Mouse (Mus musculus): ENCODE measurements at regions not wholly inside any gene's neighbourhood (a gene's known extent, or its start where the extent isn't known, plus 50 kb on each side); places are given as distances from the start of the nearest gene placed in this dataset.

- no peak for TF ChIP-seq GATA1 (IDR thresholded peaks at IDR 0.05; ENCODE audit: low read length)
These were observed 59.3 kb upstream of the Cwc22 start for GRCm38 (mm10) chr2:78005402-78006021.

- TF ChIP-seq GATA1 (IDR thresholded peaks at IDR 0.05; ENCODE audit: low read length), result no peak
These were observed 58.3 kb upstream of the Cwc22 start for GRCm38 (mm10) chr2:78004426-78004825.

Measured in G1E-ER4 (cell line).